Mouse (Mus musculus) megakaryocyte, embryonic 14.5 days (primary cell): ENCODE results near the gene Sirpb1a.

Experiments used
- FLI1 ChIP-seq: IDR thresholded peaks from 2 replicates; pipeline ENCODE4 v1.6.1; 2012; ENCODE audit warnings: low read length, inconsistent platforms, mixed read lengths
- GATA1 ChIP-seq: IDR thresholded peaks from 3 replicates; pipeline ENCODE4 v1.6.1; 2012; ENCODE audit warnings: mixed read lengths, low read length, inconsistent platforms, borderline replicate concordance

GRCm38 (mm10) chr3:15340287-15340686 lies 86.0 kb downstream of the Sirpb1a start:
- TF ChIP-seq GATA1 (no peak), FLI1 (no peak)
